ENCODE assay signal across 10 mouse cellular contexts in the genomic region with DNA sequence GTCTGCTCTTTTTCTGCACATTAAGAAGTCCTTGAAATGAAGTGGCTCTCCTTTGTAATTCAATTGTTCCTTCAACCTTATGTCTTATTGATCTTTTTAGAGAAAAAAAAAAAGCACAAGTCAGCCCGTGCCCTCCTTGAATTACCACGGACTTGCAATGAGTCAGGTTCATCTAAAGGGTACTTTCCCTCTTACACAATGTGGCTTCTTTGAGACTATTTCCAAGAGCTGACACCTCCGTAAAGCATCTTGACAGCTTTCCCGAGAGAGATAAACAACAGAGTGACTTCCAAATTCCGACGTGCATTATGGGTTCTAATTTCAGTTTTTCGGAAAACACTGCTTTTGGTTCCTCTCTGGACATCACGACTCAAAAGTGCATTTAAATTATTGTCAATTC.
"Had no signal": no experiment of that assay in that cellular context is flagged by ENCODE, and none has a peak within 500 bp of the region (broad histone marks: within the 10 kb centered on the region; RNA-seq: fewer than 3 reads in every experiment).

No protein-coding gene starts in this region.

- ATAC-seq: liver, postnatal 0 days; midbrain, embryonic 16.5 days had no signal

- DNase-seq: kidney, adult 9 months; kidney, postnatal 36 days; layer of hippocampus, adult 9-11 months; layer of hippocampus, postnatal 36 days; liver, embryonic 13.5 days; liver, postnatal 0 days; lung, postnatal 14 days; spleen, adult 18-20 months; thymus, postnatal 36 days had no signal
